Mouse (Mus musculus): ENCODE measurements around the gene Umad1.

DNA sequence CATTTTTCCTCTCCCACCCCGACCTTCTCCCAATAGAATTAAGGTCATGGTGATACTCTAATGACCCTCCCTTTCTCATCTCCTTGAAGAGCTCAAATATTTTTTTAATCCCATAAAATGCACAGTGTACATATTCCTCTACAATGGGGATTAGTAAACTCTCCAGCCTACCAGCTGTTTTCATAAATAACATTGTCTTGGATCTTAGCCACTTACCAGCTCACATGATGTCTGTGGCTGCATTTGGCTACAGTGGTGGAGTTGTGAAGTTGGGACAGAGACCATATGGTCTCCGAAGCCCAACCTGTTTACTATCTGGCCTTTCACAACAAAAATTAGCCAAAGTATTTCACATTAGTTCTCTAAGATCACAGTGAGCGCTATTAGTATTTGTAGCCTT is 111.5 kb downstream of the Umad1 start:
- no peak for TF ChIP-seq MAX (IDR thresholded peaks at IDR 0.05; ENCODE audit: low read length)
- no peak for TF ChIP-seq CTCF (conservative IDR thresholded peaks at IDR 0.05 in 1 of 2, IDR thresholded peaks at IDR 0.05 in 1 of 2; ENCODE audit: low read depth in 2 of 2, low read length in 2 of 2)
- TF ChIP-seq ETS1 (conservative IDR thresholded peaks at IDR 0.05; ENCODE audit: low read depth, low read length) = no peak
- no peak for TF ChIP-seq MAFK (IDR thresholded peaks at IDR 0.05; ENCODE audit: insufficient replicate concordance, low read length)
- TF ChIP-seq POLR2A (IDR thresholded peaks at IDR 0.05; ENCODE audit: low read depth, low read length) = no peak
- TF ChIP-seq JUN (IDR thresholded peaks at IDR 0.05; ENCODE audit: insufficient read depth, low read depth, low read length) = no peak
- no peak for TF ChIP-seq RAD21 (IDR thresholded peaks at IDR 0.05; ENCODE audit: low read depth, low read length)
- TF ChIP-seq EP300 (IDR thresholded peaks at IDR 0.05; ENCODE audit: low read length) = no peak
- TF ChIP-seq ZC3H11A (IDR thresholded peaks at IDR 0.05; ENCODE audit: low read depth, low read length) = no peak
- TF ChIP-seq MEF2A (IDR thresholded peaks at IDR 0.05; ENCODE audit: borderline replicate concordance, low read depth, low read length) = no peak
- no peak for TF ChIP-seq GABPA (IDR thresholded peaks at IDR 0.05; ENCODE audit: insufficient replicate concordance, low read depth, low read length)
- TF ChIP-seq NELFE (IDR thresholded peaks at IDR 0.05; ENCODE audit: low read depth, low read length) = no peak

Data from CH12.LX (cell line).